28 mouse cellular contexts compared by ENCODE assay signal in genomic region chr2:169452956-169453355, GRCm38 (mm10).
"Had no signal": no experiment of that assay in that cellular context is flagged by ENCODE, and none has a peak within 500 bp of the region (broad histone marks: within the 10 kb centered on the region; RNA-seq: fewer than 3 reads in every experiment).

No protein-coding gene starts in this region.

- DNase-seq: cerebellum, adult 2 months; cerebellum, adult 8-10 months; cerebellum, adult 9-10 months; cerebellum, adult 9-11 months; cerebellum, postnatal 10 days; cerebellum, postnatal 14 days; cerebellum, postnatal 25 days; cerebellum, postnatal 36 days; embryo, embryonic 11 days; forebrain, postnatal 0 days; gastrocnemius, adult 2 months; gastrocnemius, postnatal 10 days; gastrocnemius, postnatal 14 days; gastrocnemius, postnatal 25 days; gastrocnemius, postnatal 36 days; heart, adult 18-20 months; heart, adult 2 months had no signal

- H3K9me3 ChIP-seq: embryonic facial prominence, embryonic 10.5 days; embryonic facial prominence, embryonic 12.5 days; embryonic facial prominence, embryonic 13.5 days; embryonic facial prominence, embryonic 15.5 days; forebrain, embryonic 12.5 days; forebrain, embryonic 15.5 days had no signal

- H3K4me3 ChIP-seq: embryonic facial prominence, embryonic 10.5 days; embryonic facial prominence, embryonic 12.5 days; embryonic facial prominence, embryonic 13.5 days; embryonic facial prominence, embryonic 15.5 days; erythroblast, embryonic 14.5 days; forebrain, embryonic 10.5 days; forebrain, embryonic 12.5 days; forebrain, embryonic 13.5 days; forebrain, embryonic 15.5 days; gastrocnemius, adult 2 months; heart, adult 2 months had no signal

- H3K36me3 ChIP-seq: embryonic facial prominence, embryonic 10.5 days; embryonic facial prominence, embryonic 12.5 days; embryonic facial prominence, embryonic 13.5 days; embryonic facial prominence, embryonic 15.5 days; forebrain, embryonic 10.5 days; forebrain, embryonic 12.5 days; forebrain, embryonic 15.5 days had no signal

- H3K27ac ChIP-seq: embryonic facial prominence, embryonic 10.5 days; embryonic facial prominence, embryonic 12.5 days; embryonic facial prominence, embryonic 13.5 days; embryonic facial prominence, embryonic 15.5 days; forebrain, embryonic 10.5 days; forebrain, embryonic 12.5 days; forebrain, embryonic 13.5 days; forebrain, embryonic 15.5 days; gastrocnemius, adult 2 months; heart, adult 2 months had no signal

- ATAC-seq: forebrain, embryonic 13.5 days; forebrain, embryonic 14.5 days; forebrain, embryonic 15.5 days; forebrain, embryonic 16.5 days; forebrain, postnatal 0 days had no signal

- H3K4me2 ChIP-seq: embryonic facial prominence, embryonic 12.5 days; embryonic facial prominence, embryonic 13.5 days; embryonic facial prominence, embryonic 15.5 days; forebrain, embryonic 12.5 days; forebrain, embryonic 13.5 days; forebrain, embryonic 15.5 days had no signal

- H3K9ac ChIP-seq: embryonic facial prominence, embryonic 12.5 days; embryonic facial prominence, embryonic 13.5 days; embryonic facial prominence, embryonic 15.5 days; forebrain, embryonic 12.5 days; forebrain, embryonic 13.5 days; forebrain, embryonic 15.5 days; forebrain, postnatal 0 days had no signal

- H3K4me1 ChIP-seq: embryonic facial prominence, embryonic 12.5 days; embryonic facial prominence, embryonic 13.5 days; embryonic facial prominence, embryonic 15.5 days; forebrain, embryonic 10.5 days; forebrain, embryonic 12.5 days; forebrain, embryonic 13.5 days; forebrain, embryonic 15.5 days had no signal

- H3K27me3 ChIP-seq: embryonic facial prominence, embryonic 12.5 days; embryonic facial prominence, embryonic 13.5 days; embryonic facial prominence, embryonic 15.5 days; forebrain, embryonic 12.5 days; forebrain, embryonic 13.5 days; forebrain, embryonic 15.5 days had no signal
